Mouse (Mus musculus): ENCODE results near the gene Vmn1r21. TPM values are rescaled to one million over a fixed set of nuclear protein-coding genes. Genes with fewer than 3 reads are reported as not detected.

Vmn1r21 gene
- total and polyA plus RNA-seq, 3 experiments, result not detected

DNA sequence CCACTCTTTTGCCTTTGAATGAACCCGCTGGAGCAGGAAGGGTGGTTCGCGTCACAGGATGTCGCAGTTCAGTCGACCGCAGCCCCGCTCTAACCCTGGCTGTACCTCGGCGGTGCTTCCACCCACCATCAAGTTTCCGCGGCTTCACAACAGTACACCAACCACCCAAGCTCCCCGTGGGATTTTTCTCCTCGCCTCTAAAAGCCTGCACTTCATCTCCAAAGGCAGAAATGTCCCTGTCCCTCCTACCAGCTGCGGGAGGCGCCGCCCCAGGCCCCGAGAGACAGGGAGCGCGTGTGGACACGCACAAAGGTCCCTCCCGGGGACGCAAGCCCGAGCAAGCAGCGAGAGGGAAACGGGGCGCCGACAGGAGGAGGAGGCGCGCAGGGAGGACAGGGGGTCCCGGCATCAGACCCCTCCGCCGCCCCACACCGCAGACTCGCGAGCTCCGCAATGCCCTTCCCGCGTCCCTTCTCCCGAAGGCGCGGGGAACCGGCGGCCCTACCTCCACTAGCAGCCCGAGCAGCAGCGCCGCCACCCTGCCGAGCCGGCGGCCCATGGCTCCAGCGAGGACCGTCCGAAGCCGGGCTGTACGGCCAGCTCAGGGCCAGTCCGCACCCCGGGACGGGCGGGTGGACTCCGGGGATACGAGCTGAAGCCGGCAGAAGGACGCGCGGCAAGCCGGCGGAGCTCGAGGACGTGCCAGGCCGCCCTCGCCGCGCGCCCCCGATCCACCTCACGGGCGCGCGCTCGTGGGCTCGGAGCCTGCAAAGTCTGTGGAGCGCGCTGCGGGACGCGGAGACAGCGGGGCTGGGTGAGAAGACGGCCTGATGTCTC is 25.5 kb downstream of the Vmn1r21 start, which contains the start of gene Vopp1:
Gene Vopp1 (minus strand): TSS at position 738 of the 837 bp plus-strand sequence.
- TF ChIP-seq ZMIZ1 (IDR thresholded peaks at IDR 0.05; ENCODE audit: low read depth, low read length) (no peak), NELFE (IDR thresholded peaks at IDR 0.05; ENCODE audit: low read depth, low read length) (peak; percentile 46; the same call in 1 of the 2 replicates), TCF12 (IDR thresholded peaks at IDR 0.05; ENCODE audit: low read depth, low read length) (0 out of 2 replicates have a peak, but pooled peaks have one; percentile 13), E2F4 (IDR thresholded peaks at IDR 0.05; ENCODE audit: borderline replicate concordance, low read depth, low read length) (0 out of 2 replicates have a peak, but pooled peaks have one; percentile 44), SMC3 (IDR thresholded peaks at IDR 0.05; ENCODE audit: low read depth, low read length) (0 out of 2 replicates have a peak, but pooled peaks have one; percentile 1), MAZ (IDR thresholded peaks at IDR 0.05; ENCODE audit: low read depth, low read length) (no peak), MAX (IDR thresholded peaks at IDR 0.05; ENCODE audit: low read length) (peak; percentile 13), TBP (IDR thresholded peaks at IDR 0.05; ENCODE audit: low read depth, low read length) (0 out of 2 replicates have a peak, but pooled peaks have one; percentile 36), CHD1 (IDR thresholded peaks at IDR 0.05; ENCODE audit: low read depth, low read length) (no peak), ELF1 (IDR thresholded peaks at IDR 0.05; ENCODE audit: low read depth, low read length) (0 out of 2 replicates have a peak, but pooled peaks have one; percentile 27), ETS1 (IDR thresholded peaks at IDR 0.05; ENCODE audit: low read depth, low read length) (0 out of 2 replicates have a peak, but pooled peaks have one; percentile 15), NRF1 (IDR thresholded peaks at IDR 0.05; ENCODE audit: insufficient read depth, low read depth, low read length, poor library complexity, severe bottlenecking) (no peak), SIN3A (IDR thresholded peaks at IDR 0.05; ENCODE audit: low read length) (0 out of 2 replicates have a peak, but pooled peaks have one; percentile 27), HCFC1 (IDR thresholded peaks at IDR 0.05; ENCODE audit: low read depth, low read length) (peak; percentile 50; the same call in 1 of the 2 replicates), POLR2A (IDR thresholded peaks at IDR 0.05; ENCODE audit: control insufficient read depth in 1 of 2, insufficient read depth in 1 of 2, low read depth in 1 of 2, low read length in 2 of 2, poor library complexity in 1 of 2) (peak; percentile 40 to 51; a peak in 3 of 4 replicates), CTCF (IDR thresholded peaks at IDR 0.05 in 2 of 3, conservative IDR thresholded peaks at IDR 0.05 in 1 of 3; ENCODE audit: control insufficient read depth in 1 of 3, insufficient read depth in 1 of 3, low read depth in 2 of 3, low read length in 3 of 3, poor library complexity in 1 of 3, severe bottlenecking in 1 of 3) (0 out of 6 replicates have a peak, but pooled peaks of 1 of the 3 experiments have one; percentile 8)
- DNase-seq (ENCODE audit: low read depth, low spot score), result peak; percentile 78
- no peaks in the 10 kb centered on the region for H3K9me3 ChIP-seq (replicated peaks; ENCODE audit: insufficient read depth, low read length)
- H3K79me2 ChIP-seq (ENCODE audit: control insufficient read depth, insufficient read depth, low read length, poor library complexity), result peaks cover 6% of the 10 kb centered on the region
- H3K36me3 ChIP-seq (ENCODE audit: control insufficient read depth in 1 of 2, insufficient read depth in 2 of 2, low read length in 2 of 2), result peaks cover 0 to 14% of the 10 kb centered on the region in 2 experiments; a peak in 2 of 4 replicates
- H3K9ac ChIP-seq (ENCODE audit: control insufficient read depth, low read depth, low read length, poor library complexity, severe bottlenecking), result peak within 1 kb of the TSS; percentile 86
- H3K4me1 ChIP-seq (ENCODE audit: control insufficient read depth in 1 of 2, insufficient read depth in 2 of 2, low read length in 2 of 2), result peaks cover 7 to 10% of the 10 kb centered on the region in 2 experiments
- H3K4me3 ChIP-seq (ENCODE audit: control insufficient read depth in 1 of 2, insufficient read depth in 1 of 2, low read depth in 2 of 2, low read length in 2 of 2), result peak within 1 kb of the TSS; percentile 87 to 100
- H3K27me3 ChIP-seq (ENCODE audit: control insufficient read depth in 1 of 2, insufficient read depth in 2 of 2, low read length in 2 of 2), result no peaks in the 10 kb centered on the region
- H3K27ac ChIP-seq (ENCODE audit: control insufficient read depth, low read depth, low read length), result no peak within 1 kb of the TSS; the same call in 1 of the 2 replicates

DNA sequence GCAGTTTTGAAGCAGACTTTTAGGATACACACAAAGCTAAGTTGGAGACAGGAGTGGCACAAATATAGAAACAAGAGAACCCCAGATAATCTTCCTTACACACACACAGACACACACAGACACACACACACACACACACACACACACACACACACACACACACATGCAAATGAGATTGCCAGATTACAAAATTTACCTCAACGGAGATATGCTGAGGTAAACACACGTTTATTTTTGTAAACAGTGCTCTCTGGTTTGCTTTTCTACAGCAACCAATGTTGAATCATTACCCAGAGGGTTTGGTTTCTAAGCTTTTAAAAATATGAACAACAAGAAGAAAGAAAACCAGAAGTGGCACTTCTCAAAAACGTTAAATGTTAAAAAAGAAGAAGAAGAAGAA is 26.7 kb downstream of the Vmn1r21 start:
- Histone ChIP-seq H3K79me2 (ENCODE audit: control insufficient read depth, insufficient read depth, low read length, poor library complexity) (peaks cover 6% of the 10 kb centered on the region), H3K27ac (ENCODE audit: control insufficient read depth, low read depth, low read length) (no peak overlapping the region), H3K27me3 (ENCODE audit: control insufficient read depth in 1 of 2, insufficient read depth in 2 of 2, low read length in 2 of 2) (no peaks in the 10 kb centered on the region), H3K9me3 (replicated peaks; ENCODE audit: insufficient read depth, low read length) (no peaks in the 10 kb centered on the region), H3K4me3 (ENCODE audit: control insufficient read depth in 1 of 2, insufficient read depth in 1 of 2, low read depth in 2 of 2, low read length in 2 of 2) (peak overlapping the region; percentile 25 to 36; a peak in 3 of 4 replicates), H3K4me1 (ENCODE audit: control insufficient read depth in 1 of 2, insufficient read depth in 2 of 2, low read length in 2 of 2) (peaks cover 7 to 10% of the 10 kb centered on the region in 2 experiments), H3K9ac (ENCODE audit: control insufficient read depth, low read depth, low read length, poor library complexity, severe bottlenecking) (no peak overlapping the region), H3K36me3 (ENCODE audit: control insufficient read depth in 1 of 2, insufficient read depth in 2 of 2, low read length in 2 of 2) (peaks cover 0 to 14% of the 10 kb centered on the region in 2 experiments; a peak in 2 of 4 replicates)
- DNase-seq (ENCODE audit: low read depth, low spot score), result peak; percentile 33
- no peak for TF ChIP-seq MYB (IDR thresholded peaks at IDR 0.05; ENCODE audit: low read depth, low read length)

Data from MEL (cell line).